Mouse (Mus musculus): Measurements from ENCODE around the gene Krt15.

DNA sequence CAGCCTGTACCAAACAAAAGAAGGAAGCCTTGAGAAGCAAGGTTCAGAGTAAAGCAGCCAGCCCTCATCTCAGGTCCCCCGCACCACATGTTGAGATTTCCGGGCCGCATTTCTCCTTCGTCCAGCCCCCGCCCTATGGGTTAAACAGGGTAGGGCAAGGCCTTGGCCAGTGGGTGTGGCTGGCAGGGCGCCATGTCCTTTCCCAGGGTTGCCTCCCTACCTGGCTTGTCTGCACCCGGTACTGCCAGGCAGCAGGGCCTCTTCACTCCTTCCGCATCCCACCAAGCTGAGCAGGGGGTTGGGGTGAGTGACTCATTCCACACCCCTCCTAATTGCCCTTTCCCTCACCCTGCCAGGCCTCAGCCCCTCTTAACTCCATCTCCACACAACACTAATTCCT, 32.3 kb upstream of the Krt15 start:
- TF ChIP-seq CTCF (IDR thresholded peaks at IDR 0.05; ENCODE audit: low read depth, low read length): no peak
- no peak for TF ChIP-seq POLR2A (IDR thresholded peaks at IDR 0.05; ENCODE audit: insufficient read depth, low read length)

All from ES-Bruce4 (cell line).